Mouse (Mus musculus) hematopoietic stem cell, adult 5-6 weeks (primary cell): ENCODE data around the gene Thbs2. TPM values are rescaled to one million over a fixed set of nuclear protein-coding genes. Genes with fewer than 3 reads are reported as not detected.
A peak's percentile ranks its signal among the peaks of the same experiment; 100 is the strongest.

ENCODE experiments used
- ATAC-seq, 2 experiments: fragments of 125-278 bp in 1 of 2; replicated peaks in 1 of 2; 2 replicates each; pipeline ENCODE4 v1.8.0; 2016 to 2017; ENCODE audit warnings: inconsistent platforms in 2 of 2, mild to moderate bottlenecking in 2 of 2, moderate number of reproducible peaks in 2 of 2, low read depth in 1 of 2, moderate TSS enrichment in 1 of 2; ENCODE audit not compliant: low FRiP score in 2 of 2, poor library complexity in 2 of 2, severe bottlenecking in 2 of 2, insufficient read depth in 1 of 2, low TSS enrichment in 1 of 2
- total RNA-seq: library from RNA; stranded (forward); fragments of 172-1452, 232-1000 nt; gene quantifications from 2 replicates; pipeline ENCODE4 v1.2.3, GENCODE M21; 2017

The Thbs2 gene
- 0.44 and 0.45 TPM in 2 replicates for total RNA-seq

GRCm38 (mm10) chr17:14693994-14694374, at the start of gene Thbs2:
Thbs2 (minus strand) TSS chr17:14694235.
- peak; percentile 51 to 67 for ATAC-seq

- ATAC-seq = no peak
Measured at GRCm38 (mm10) chr17:14735493-14736004, 41.5 kb upstream of the Thbs2 start.

GRCm38 (mm10) chr17:14734380-14734779, 40.3 kb upstream of the Thbs2 start:
- ATAC-seq = no peak

GRCm38 (mm10) chr17:14733941-14734340, 39.9 kb upstream of the Thbs2 start:
- no peak for ATAC-seq

- no peak for ATAC-seq
Measured at GRCm38 (mm10) chr17:14733027-14733426, 39.0 kb upstream of the Thbs2 start.

GRCm38 (mm10) chr17:14730629-14731028, 36.6 kb upstream of the Thbs2 start:
- ATAC-seq = no peak

GRCm38 (mm10) chr17:14727481-14727880, 33.4 kb upstream of the Thbs2 start:
- no peak for ATAC-seq

- ATAC-seq = no peak
Measured at GRCm38 (mm10) chr17:14724786-14725185, 30.8 kb upstream of the Thbs2 start.

- no peak for ATAC-seq
Measured at GRCm38 (mm10) chr17:14721325-14721724, 27.3 kb upstream of the Thbs2 start.

GRCm38 (mm10) chr17:14720912-14721311, 26.9 kb upstream of the Thbs2 start:
- no peak for ATAC-seq

- ATAC-seq = no peak
Measured at GRCm38 (mm10) chr17:14720227-14720626, 26.2 kb upstream of the Thbs2 start.

- ATAC-seq = no peak
Measured at GRCm38 (mm10) chr17:14718801-14719200, 24.8 kb upstream of the Thbs2 start.

- ATAC-seq = no peak
Measured at GRCm38 (mm10) chr17:14714782-14715181, 20.7 kb upstream of the Thbs2 start.

GRCm38 (mm10) chr17:14714374-14714773, 20.3 kb upstream of the Thbs2 start:
- no peak for ATAC-seq

- no peak for ATAC-seq
Measured at GRCm38 (mm10) chr17:14711784-14712183, 17.7 kb upstream of the Thbs2 start.

GRCm38 (mm10) chr17:14711032-14711431, 17.0 kb upstream of the Thbs2 start:
- no peak for ATAC-seq

GRCm38 (mm10) chr17:14706066-14706465, 12.0 kb upstream of the Thbs2 start:
- no peak; a peak in 1 of 4 replicates for ATAC-seq

- ATAC-seq = no peak
Measured at GRCm38 (mm10) chr17:14705466-14705865, 11.4 kb upstream of the Thbs2 start.

GRCm38 (mm10) chr17:14703771-14704170, 9.7 kb upstream of the Thbs2 start:
- no peak for ATAC-seq

- ATAC-seq = no peak
Measured at GRCm38 (mm10) chr17:14703268-14703667, 9.2 kb upstream of the Thbs2 start.
